Mouse (Mus musculus) myocyte (in vitro differentiated cells): ENCODE data around the gene Efs. TPM values are rescaled to one million over a fixed set of nuclear protein-coding genes. Genes with fewer than 3 reads are reported as not detected.

Experiments
- H3K27me3 ChIP-seq: one replicate; pipeline ENCODE4 v1.6.1; 2011; ENCODE audit not compliant: control insufficient read depth, insufficient read depth, insufficient read length
- H3K36me3 ChIP-seq: one replicate; pipeline ENCODE4 v1.6.1; 2011; ENCODE audit not compliant: control insufficient read depth, insufficient read depth
- H3K4me2 ChIP-seq: one replicate; pipeline ENCODE4 v1.6.1; 2011; ENCODE audit warnings: low read depth, control low read depth
- H3K4me3 ChIP-seq: one replicate; pipeline ENCODE4 v1.5.1; 2011; ENCODE audit warnings: mild to moderate bottlenecking, control low read depth, moderate library complexity
- H3K79me2 ChIP-seq: one replicate; pipeline ENCODE4 v1.6.1; 2011; ENCODE audit not compliant: control insufficient read depth, insufficient read depth
- H3ac ChIP-seq: one replicate; pipeline ENCODE4 v1.6.1; 2011; ENCODE audit not compliant: control insufficient read depth, insufficient read length
- CEBPB ChIP-seq: IDR thresholded peaks from 2 replicates; pipeline ENCODE4 v1.6.1; 2011; ENCODE audit warnings: mild to moderate bottlenecking, moderate library complexity; ENCODE audit not compliant: poor library complexity, insufficient read depth, severe bottlenecking
- E2F4 ChIP-seq: IDR thresholded peaks from one replicate; pipeline ENCODE4 v1.6.1; 2011; ENCODE audit warnings: mild to moderate bottlenecking, control low read depth, moderate library complexity; ENCODE audit not compliant: insufficient read depth
- MAX ChIP-seq: IDR thresholded peaks from one replicate; pipeline ENCODE4 v1.6.1; 2011; ENCODE audit warnings: low read depth, mild to moderate bottlenecking, control low read depth
- MYOD1 ChIP-seq, 3 experiments: IDR thresholded peaks; one replicate each; pipeline ENCODE4 v1.6.1; 2011; ENCODE audit warnings: control low read depth in 2 of 3, low read depth in 2 of 3, mild to moderate bottlenecking in 2 of 3, moderate library complexity in 1 of 3; ENCODE audit not compliant: insufficient read length in 2 of 3, control insufficient read depth in 1 of 3
- MYOG ChIP-seq, 3 experiments: IDR thresholded peaks; one replicate each; pipeline ENCODE4 v1.6.1; 2011; ENCODE audit warnings: control low read depth in 2 of 3, low read depth in 2 of 3, mild to moderate bottlenecking in 2 of 3; ENCODE audit not compliant: insufficient read length in 2 of 3, control insufficient read depth in 1 of 3, insufficient read depth in 1 of 3
- POLR2A ChIP-seq: IDR thresholded peaks from one replicate; pipeline ENCODE4 v1.6.1; 2011; ENCODE audit warnings: low read depth, mild to moderate bottlenecking, control low read depth, moderate library complexity; ENCODE audit not compliant: insufficient read length
- POLR2AphosphoS2 ChIP-seq: IDR thresholded peaks from one replicate; pipeline ENCODE4 v1.6.1; 2011; ENCODE audit warnings: low read depth, control low read depth; ENCODE audit not compliant: insufficient read length
- REST ChIP-seq: IDR thresholded peaks from one replicate; pipeline ENCODE4 v1.6.1; 2011; ENCODE audit warnings: mild to moderate bottlenecking, control low read depth, moderate library complexity; ENCODE audit not compliant: insufficient read depth, insufficient read length
- SRF ChIP-seq: IDR thresholded peaks from one replicate; pipeline ENCODE4 v1.6.1; 2011; ENCODE audit warnings: low read depth; ENCODE audit not compliant: control insufficient read depth, insufficient read length
- TCF12 ChIP-seq: IDR thresholded peaks from one replicate; pipeline ENCODE4 v1.6.1; 2011; ENCODE audit warnings: mild to moderate bottlenecking, control low read depth; ENCODE audit not compliant: poor library complexity, insufficient read depth, severe bottlenecking
- TCF3 ChIP-seq: IDR thresholded peaks from one replicate; pipeline ENCODE4 v1.6.1; 2011; ENCODE audit warnings: low read depth, control low read depth; ENCODE audit not compliant: insufficient read length
- USF1 ChIP-seq: IDR thresholded peaks from one replicate; pipeline ENCODE4 v1.6.1; 2011; ENCODE audit warnings: low read depth, mild to moderate bottlenecking, control low read depth, moderate library complexity
- polyA plus RNA-seq: library from polyadenylated mRNA; unstranded; fragments of >200 nt; fragmentation: generic; extraction: Trizol; gene quantifications from one replicate; pipeline ENCODE4 v1.2.1, GENCODE M21; 2012; ENCODE audit warnings: missing spikeins

The Efs gene
- polyA plus RNA-seq, 1 experiment, result 0.95 TPM

DNA sequence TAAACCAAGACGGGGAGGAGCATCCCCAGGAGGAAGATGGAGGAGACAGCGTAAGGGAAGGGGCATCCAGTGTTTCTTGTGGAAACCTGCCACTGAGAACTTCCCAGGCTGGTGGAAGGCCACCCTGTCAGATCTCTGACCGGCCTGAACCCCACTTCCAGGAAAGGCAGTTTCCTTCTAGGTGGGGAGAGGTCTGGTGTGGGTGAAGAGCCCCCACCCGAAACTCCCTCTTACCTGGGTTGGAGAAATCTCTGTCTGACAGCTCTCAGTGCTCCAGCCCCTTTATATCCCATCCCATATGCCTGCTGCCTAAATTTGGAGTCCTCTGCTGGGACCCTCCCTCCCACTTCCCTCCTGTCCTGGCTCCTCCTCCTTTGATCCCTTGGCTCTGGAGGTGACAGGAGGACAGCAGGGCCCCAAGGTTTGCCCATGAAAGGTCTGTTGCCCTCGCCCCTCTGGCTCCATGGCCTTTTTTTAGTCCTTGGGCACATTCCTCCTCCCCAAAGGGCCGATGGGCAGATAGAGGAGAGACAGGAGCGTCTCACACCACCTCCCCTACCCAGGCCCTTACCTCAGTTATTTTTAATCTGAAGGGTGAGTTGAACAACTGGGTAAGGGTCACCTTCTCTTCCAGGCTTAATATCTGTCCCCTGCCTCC lies 40.5 kb upstream of the Efs start, which contains the start of gene Myh6:
TSS of gene Myh6 (minus strand) at position 608 of the 658 bp plus-strand sequence.
- no peaks in the 10 kb centered on the region for H3K79me2 ChIP-seq
- H3K4me2 ChIP-seq, result no peak within 1 kb of the TSS
- no peak within 1 kb of the TSS for H3ac ChIP-seq
- no peak for TF ChIP-seq TCF12
- TF ChIP-seq SRF, result no peak
- no peak for TF ChIP-seq MYOD1 (IDR thresholded peaks at IDR 0.05; ENCODE audit: control insufficient read depth in 1 of 3, insufficient read length in 2 of 3, low read depth in 2 of 3)
- TF ChIP-seq POLR2AphosphoS2, result no peak
- no peak for TF ChIP-seq REST
- TF ChIP-seq MYOG (IDR thresholded peaks at IDR 0.05; ENCODE audit: control insufficient read depth in 1 of 3, insufficient read depth in 1 of 3, insufficient read length in 2 of 3, low read depth in 2 of 3), result no peak
- no peak for TF ChIP-seq USF1
- no peak for TF ChIP-seq MAX
- no peak for TF ChIP-seq E2F4
- TF ChIP-seq CEBPB, result no peak
- no peak for TF ChIP-seq TCF3
- TF ChIP-seq POLR2A, result no peak
- no peaks in the 10 kb centered on the region for H3K36me3 ChIP-seq
- H3K27me3 ChIP-seq, result peaks cover 51% of the 10 kb centered on the region
- no peak within 1 kb of the TSS for H3K4me3 ChIP-seq

DNA sequence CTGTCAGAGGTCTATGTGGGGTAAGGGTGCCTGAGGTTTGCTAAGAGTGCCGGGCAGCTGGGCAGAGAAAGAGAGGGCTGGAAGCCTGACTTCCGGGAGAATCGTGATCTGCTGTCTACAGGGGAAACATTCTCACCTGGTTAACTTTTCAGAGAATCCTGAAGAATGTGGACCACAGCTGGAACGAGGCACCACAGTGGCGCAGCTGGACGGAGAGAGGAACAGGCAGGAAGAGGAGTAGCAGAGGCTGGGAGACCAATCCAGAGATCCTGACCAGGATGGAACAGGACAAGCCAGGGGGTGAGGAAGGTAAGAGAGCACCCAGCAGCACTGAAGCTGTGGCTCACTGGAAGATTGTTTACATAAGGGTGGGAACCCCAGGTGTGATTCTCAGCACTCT lies 39.7 kb upstream of the Efs start:
- peaks cover 59% of the 10 kb centered on the region for H3K27me3 ChIP-seq
- H3K79me2 ChIP-seq, result no peaks in the 10 kb centered on the region
- H3K4me3 ChIP-seq, result no peak overlapping the region
- H3K4me2 ChIP-seq, result no peak overlapping the region
- TF ChIP-seq MYOG (IDR thresholded peaks at IDR 0.05; ENCODE audit: control insufficient read depth in 1 of 3, insufficient read depth in 1 of 3, insufficient read length in 2 of 3, low read depth in 2 of 3), result no peak
- no peak for TF ChIP-seq E2F4
- TF ChIP-seq MYOD1 (IDR thresholded peaks at IDR 0.05; ENCODE audit: control insufficient read depth in 1 of 3, insufficient read length in 2 of 3, low read depth in 2 of 3), result no peak
- no peak for TF ChIP-seq REST
- H3ac ChIP-seq, result no peak overlapping the region
- H3K36me3 ChIP-seq, result no peaks in the 10 kb centered on the region

DNA sequence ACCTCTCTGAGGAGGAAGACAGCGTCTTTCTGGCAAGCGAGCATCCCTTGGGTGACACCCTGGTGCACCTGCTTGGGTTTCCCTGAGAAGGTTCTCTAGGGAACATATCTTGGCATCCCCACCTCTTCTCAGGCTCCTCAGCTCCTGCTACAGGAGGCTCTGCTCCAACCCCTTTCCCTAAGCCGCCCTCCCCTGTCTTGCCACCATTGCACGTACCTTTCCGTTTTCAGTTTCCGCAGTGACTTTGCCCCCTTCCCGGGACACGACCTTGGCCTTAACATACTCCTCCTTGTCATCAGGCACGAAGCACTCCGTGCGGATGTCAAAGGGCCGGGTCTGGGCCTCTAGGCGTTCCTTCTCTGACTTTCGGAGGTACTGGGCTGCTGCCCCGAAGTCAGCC lies 39.1 kb upstream of the Efs start:
- Histone ChIP-seq H3ac (no peak overlapping the region), H3K27me3 (peaks cover 55% of the 10 kb centered on the region), H3K79me2 (no peaks in the 10 kb centered on the region), H3K36me3 (no peaks in the 10 kb centered on the region), H3K4me2 (no peak overlapping the region), H3K4me3 (no peak overlapping the region)
- TF ChIP-seq USF1 (no peak), SRF (no peak), MAX (no peak), MYOD1 (IDR thresholded peaks at IDR 0.05; ENCODE audit: control insufficient read depth in 1 of 3, insufficient read length in 2 of 3, low read depth in 2 of 3) (no peak), REST (no peak)

DNA sequence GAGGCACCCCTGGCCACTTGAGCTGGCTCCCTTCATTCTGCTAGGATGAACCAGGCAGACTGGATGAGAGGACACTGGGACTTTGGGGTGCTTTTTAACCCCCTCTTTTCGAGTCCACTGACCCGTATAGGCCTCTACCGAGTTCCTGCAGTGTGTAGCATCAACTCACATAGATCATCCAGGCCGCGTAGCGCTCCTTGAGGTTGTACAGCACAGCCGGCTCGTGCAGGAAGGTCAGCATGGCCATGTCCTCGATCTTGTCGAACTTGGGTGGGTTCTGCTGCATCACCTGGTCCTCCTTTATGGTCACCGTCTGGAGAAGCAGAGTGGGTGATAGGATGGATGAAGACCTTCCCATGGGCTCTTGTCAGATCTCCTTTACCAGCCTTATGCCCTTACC lies 37.8 kb upstream of the Efs start:
- no peaks in the 10 kb centered on the region for H3K79me2 ChIP-seq
- H3ac ChIP-seq, result no peak overlapping the region
- no peak overlapping the region for H3K4me2 ChIP-seq
- peaks cover 54% of the 10 kb centered on the region for H3K27me3 ChIP-seq
- no peak overlapping the region for H3K4me3 ChIP-seq
- no peak for TF ChIP-seq POLR2AphosphoS2
- TF ChIP-seq MYOD1 (IDR thresholded peaks at IDR 0.05; ENCODE audit: control insufficient read depth in 1 of 3, insufficient read length in 2 of 3, low read depth in 2 of 3), result no peak
- no peak for TF ChIP-seq REST
- TF ChIP-seq POLR2A, result no peak
- H3K36me3 ChIP-seq, result no peaks in the 10 kb centered on the region

DNA sequence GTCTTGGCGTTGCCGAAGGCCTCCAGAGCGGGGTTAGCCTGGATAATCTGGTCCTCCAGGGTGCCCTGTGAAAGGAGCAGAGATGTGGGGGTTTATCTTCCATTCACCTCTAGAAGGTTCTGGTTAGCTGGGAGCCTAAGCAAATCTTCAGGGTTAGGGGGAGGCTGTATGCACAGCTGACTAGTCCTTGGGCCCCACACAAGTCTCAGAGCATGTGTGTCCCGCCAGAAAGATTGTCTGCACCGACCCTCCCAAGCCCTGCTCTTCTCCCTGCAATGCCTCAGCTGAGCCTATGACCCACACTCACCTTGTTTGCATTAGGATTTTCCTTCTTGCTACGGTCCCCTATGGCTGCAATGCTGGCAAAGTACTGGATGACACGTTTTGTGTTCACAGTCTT lies 36.8 kb upstream of the Efs start:
- peaks cover 59% of the 10 kb centered on the region for H3K27me3 ChIP-seq
- no peak overlapping the region for H3ac ChIP-seq
- H3K4me3 ChIP-seq, result no peak overlapping the region
- no peaks in the 10 kb centered on the region for H3K36me3 ChIP-seq
- H3K4me2 ChIP-seq, result no peak overlapping the region
- TF ChIP-seq TCF12 (no peak), E2F4 (no peak), CEBPB (no peak), USF1 (no peak), MYOG (IDR thresholded peaks at IDR 0.05; ENCODE audit: control insufficient read depth in 1 of 3, insufficient read depth in 1 of 3, insufficient read length in 2 of 3, low read depth in 2 of 3) (no peak), REST (no peak), MYOD1 (IDR thresholded peaks at IDR 0.05; ENCODE audit: control insufficient read depth in 1 of 3, insufficient read length in 2 of 3, low read depth in 2 of 3) (no peak), SRF (no peak)
- H3K79me2 ChIP-seq, result no peaks in the 10 kb centered on the region
